Mouse (Mus musculus): ENCODE measurements around the gene Syt12.

Syt12 gene

DNA sequence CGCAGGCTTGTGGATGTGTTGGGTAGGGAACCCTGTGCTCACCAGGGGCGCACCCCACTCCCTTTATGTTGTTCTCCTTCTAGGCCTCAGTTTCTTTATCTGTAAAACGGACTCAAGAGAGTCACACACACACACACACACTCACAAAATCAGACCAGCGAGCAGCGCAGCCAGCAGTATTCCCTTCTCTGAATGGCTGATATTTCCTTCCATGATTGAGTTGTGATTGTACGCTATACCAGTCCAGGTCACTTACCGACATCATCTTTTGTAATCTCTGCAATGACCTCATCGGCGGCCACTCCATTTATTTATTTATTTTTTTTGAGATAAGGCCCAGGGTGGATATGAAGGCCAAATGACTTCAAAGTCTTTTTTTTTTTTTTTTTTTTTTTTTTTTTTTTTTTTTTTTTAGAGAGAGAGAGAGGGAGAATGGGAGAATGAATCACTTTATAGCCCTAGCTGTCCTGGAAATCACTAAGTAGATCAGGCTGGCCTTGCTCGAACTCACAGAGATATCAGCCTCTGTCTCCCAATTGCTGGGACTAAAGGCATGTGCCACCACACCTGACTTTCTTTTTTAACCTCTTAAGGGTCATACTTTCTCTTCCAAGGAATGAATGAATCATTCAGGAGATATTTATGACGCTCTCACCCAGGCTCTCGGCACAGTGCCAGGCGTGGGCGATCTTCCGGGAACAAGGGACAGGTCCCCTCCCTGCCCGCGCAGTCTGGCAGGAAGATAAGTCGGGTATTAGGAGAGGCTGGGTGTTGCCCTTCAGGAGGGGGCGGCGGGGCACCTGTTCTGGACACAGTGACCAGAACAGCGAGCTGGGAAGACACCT, at the start of gene Syt12:
Gene Syt12, minus strand, starts transcription at position 103 of the 845 bp plus-strand sequence.
- DNase-seq (ENCODE audit: low spot score): no peak

DNA sequence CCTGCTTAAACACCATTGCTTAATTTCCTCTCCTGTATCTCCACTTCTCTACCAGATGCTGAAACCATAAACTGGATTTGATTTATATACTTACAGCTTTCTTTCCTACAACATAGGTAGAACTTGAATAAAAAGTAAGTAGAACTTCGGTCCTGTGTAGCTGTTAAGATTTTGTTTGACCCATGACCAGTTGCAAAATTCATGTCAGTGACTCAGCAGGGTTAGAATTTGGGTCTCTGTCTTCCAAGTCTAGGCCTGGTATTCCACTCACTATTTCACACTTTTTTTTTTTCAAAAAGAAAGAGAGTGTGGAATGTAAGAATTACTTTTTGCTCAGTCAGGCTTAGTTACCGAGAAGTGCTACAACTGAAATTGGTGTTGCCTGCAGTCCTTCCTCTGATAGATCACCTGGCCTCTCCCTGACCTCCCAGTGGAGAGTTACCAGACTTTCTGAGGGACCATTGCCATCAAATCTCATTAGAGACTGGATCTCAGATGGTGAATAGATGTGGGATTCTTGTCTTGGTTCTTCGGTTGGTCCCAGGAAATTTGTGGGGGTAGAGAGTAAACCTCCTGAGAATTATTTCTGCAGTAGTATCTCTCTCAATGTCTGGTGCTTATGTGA, 44.3 kb upstream of the Syt12 start:
- DNase-seq (ENCODE audit: low spot score): no peak

DNA sequence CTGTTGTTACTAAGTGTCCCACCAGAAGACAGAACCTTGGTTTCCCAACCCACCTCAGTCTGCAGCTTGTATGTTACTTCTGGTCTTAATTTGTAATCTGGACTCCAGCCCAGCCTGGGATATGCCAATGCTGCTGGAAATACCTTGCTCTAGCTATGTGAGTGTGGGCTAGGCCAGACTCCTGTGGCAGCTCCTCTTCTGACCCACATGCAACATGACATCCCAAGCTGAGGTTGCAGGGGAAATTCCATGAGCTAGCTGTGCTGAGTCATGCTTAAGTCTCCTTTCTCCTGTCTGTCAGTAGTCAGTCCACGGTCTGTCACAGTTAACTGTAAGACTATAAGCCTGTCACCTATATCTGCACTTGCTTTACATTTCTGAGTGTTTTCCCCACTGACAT, 40.2 kb upstream of the Syt12 start:
- DNase-seq (ENCODE audit: low spot score): no peak

DNA sequence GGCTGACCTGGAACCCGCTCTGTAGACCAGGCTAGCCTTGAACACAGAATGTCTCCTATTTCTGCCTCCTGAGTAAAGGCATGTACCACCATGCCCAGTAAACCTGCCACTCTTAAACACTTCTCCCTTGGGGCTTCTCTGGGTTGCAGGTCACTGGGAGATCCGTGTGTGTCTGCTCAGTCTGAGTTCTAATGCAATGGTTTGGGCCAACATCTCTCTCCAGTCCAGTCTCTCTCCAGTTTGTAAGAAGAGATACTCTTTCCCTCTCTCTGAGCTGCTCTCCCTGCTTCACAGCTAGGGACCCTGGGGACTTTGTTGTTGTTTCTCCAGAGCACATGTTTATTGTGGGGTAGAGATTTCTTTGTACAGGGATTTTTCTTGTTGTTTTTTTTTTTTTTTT, 39.0 kb upstream of the Syt12 start:
- no peak for DNase-seq (ENCODE audit: low spot score)

DNA sequence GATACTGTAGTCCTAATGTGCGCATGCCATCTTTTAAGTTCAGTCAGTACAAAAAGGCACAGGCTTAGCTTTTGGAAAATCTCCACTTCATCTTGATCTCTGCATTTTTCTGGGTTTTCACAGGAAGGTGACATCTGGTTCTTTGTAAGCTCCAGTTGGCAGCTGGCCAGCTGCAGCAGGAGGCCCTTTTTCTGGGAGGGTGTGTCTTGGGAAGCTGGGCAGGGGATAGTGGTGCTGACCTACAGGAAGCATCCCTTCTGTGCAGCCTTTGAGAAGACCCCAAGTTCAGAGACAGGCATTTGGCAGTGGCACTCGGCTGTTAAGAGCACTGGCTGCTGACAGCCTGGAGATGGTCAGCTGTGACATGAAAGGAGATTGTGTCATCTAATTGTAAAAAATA, 38.5 kb upstream of the Syt12 start:
- DNase-seq (ENCODE audit: low spot score): no peak

DNA sequence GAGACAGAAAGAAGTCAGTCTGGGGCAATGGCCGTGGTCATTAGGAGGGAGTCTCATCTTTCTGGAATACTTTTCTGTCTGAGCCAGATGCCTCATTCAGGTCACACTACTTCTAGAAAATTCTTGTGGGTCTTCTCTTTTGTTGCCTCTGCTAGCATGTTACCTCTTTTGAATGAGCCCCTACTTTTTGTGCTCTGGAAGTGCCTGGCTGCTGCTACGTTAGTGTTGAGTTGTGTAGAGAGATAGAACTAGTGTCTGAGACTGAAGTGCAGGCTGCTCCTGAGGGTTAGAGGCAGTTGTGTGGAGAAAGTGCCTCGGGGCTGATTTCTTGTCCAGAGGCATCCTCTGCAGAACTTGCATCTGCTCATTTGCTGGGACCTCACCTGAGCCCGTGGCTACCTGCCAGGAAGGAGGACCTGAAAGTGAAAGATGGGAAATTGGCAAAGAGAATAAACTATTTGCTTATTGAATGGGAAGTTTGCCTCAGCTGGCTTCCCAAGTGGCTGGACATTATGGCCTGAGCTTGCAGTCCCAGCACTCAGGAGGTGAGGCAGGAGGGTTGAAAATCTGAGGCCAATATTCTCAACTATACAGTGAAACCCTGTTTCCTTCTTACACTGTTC, 36.1 kb upstream of the Syt12 start:
- no peak for DNase-seq (ENCODE audit: low spot score)

DNA sequence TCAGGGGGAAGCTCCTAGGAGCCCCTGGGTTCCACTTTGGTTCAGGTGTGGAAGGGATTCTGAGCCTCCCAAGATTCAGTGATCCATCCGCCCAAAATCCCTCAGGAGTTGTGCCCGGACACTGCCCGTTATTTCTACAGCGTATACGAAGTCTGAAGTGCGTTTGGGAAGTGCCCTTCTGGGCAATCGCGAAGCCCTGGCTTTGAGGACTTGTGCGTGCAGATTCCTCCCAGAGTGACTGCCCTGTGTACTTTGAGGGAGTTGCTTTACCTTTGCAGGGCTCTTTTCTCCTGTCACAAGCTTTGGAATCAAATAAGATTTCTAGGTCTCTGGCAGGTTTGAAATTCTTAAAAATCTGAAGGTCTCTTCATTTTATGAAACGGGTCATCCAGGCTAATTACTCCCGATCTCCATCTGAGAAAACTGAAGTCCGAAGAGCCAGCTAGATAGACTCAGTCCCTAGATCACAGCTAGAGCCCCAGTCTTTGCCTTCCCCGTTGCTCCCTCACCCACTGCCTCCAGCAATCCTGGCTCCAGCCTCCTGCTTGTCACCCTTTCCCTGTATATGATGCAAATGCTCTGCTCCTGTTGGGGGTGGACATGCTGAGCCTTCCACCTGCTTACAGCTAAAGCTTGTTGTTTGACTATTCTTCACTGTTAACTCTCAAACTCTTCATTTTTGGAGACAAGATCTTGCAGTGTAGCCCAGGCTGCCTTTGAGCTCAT, 34.0 kb upstream of the Syt12 start:
- DNase-seq (ENCODE audit: low spot score): no peak

DNA sequence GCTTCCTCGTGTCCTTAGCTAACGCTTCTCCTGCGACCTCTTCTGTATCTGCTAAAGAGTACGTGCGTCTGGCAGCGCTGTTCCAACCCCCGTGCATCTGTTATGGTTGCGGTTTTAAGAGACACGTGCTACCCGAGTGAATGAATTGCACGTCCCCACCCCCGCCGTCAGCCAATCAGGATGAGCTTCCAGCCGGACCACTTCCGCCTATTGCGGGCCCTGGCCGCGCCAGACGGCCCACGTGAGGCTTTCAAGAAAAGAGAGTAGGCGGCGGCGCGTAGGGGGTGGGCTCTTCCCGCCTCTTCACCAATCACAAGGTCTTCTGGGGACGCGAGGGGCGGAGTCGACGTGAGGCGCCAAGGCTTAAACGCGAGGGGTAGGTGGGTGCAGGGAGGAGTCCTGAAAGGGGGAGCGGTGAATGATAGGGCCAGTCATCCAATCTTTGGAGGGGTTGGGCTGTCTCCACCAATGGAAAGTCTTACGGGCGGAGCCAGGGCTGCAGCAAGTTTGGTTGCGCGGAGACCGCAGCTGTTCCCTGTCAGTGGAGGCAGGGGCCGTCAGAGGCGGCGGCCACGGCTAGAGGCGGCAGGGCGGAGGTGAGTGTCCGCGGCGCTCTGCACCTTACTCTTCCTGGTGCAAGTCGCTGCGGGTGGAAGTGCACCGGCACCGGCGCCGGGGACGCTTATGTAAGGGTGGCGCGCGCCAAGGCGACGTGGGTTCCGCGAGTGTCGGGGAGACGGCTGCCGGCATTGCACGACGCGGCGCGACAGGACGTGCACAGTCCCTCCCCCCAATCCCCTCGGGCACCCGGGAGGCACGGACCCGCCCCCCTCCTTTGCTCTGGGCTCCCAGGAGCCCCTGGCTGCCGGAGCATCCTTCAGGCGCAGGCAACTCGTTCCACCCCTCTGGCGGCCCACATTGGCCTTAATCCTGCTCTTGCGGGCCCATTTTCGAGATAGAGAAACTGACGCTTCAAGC, 33.0 kb upstream of the Syt12 start, which contains the start of gene Pcx:
Gene Pcx, plus strand, starts transcription at position 487 of the 978 bp plus-strand sequence.
- DNase-seq (ENCODE audit: low spot score): peak; percentile 100

DNA sequence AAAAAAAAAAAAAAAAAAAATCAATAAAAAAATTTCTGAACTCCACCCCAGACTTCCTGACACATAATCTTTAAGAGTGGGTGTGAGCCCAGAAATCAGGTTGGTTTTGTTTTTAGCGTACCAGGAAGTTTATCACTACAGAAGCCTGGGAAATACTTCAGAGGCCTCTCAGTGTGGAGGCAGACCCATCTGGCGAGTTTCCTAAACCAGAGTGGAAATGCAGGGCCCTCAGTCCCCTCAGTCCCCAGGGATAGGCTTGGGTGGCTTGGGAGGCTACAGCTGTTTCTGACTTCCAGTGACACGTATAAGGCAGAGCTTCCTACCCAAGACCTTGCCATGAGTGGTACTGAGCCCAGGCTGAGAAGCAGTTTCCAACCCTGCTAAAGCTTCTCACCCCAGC, 30.5 kb upstream of the Syt12 start:
- DNase-seq (ENCODE audit: low spot score): no peak

DNA sequence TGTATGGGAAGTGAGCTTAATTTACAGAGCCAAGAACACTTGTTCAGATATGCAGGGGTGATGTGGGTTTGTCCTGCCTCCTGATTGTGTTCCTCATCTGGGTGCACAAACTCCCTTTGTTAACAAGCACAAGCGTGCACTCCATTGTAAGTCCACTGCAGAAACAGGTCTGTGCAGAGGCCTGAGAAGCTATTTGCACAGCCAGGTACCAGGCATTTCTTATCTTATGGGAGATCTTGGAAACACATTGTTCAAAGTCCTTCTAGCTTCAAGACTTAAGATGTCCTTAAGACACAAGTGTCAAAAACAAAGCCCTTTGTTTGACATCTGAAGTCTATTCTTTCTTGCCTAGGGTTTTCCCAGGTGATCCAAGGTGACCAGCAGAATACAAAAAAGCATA, 27.6 kb upstream of the Syt12 start:
- no peak for DNase-seq (ENCODE audit: low spot score)

DNA sequence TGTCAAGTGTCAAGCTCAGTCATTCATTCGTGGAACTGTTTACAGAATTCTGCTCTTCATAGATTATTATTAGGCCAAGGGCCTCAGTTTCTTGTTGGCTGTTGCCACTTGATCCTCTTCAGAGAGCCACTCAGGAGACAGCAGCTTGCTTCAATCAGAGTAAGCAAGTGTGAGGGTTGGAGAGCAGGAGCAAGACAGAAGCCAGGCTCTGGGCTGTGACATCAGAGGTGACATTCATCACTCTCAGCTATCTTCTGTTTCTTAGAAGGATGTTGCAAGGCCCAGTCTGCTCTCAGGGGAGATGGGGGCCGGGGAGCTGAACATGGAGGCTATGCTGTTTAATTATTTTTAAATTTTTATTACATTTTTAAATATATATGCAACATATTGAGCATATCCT, 25.5 kb upstream of the Syt12 start:
- no peak for DNase-seq (ENCODE audit: low spot score)

DNA sequence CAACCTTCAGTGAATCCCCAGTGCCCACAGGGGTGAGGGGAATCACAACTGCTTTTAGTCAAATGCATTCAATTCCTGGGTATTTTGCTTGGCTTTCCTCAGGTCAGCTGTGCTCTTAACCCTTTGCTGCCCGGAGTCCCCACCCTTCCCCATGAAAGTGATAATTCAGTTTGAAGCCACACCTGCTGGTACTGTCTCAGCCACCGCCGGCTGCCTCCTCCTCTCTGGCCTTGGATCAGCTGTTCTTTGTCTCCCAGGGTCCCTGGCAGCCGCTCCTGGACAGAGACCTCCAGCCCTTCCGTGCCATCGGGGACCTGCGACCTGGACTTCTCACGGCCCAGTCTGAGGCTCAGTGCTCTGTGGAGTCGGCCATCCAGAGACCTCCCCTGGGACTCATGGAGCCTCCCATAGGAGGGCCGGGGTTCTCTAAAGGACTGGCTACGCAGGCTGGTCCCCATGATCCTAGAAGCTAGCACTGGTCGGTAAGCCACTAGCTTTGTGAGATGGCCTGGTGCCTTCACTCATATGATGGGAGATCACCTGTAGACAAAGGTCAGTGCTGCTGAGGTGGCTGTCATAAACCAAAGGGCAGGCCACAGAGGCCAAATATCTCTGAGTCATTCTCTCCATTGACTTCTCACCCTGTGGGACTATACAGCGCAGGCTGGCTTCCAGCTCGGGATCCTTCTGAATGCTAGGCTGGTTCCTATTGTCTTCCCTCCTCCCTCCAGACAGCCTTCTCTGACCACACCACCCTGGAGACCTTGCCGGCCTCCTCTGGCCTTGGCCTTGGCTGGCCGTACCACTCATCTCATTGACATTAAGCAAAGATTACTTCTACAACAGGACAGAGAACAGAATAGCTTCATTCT, 21.1 kb upstream of the Syt12 start, which contains the start of gene 2010003K11Rik:
Gene 2010003K11Rik, minus strand, starts transcription at position 522 of the 872 bp plus-strand sequence.
- peak; percentile 64 for DNase-seq (ENCODE audit: low spot score)

DNA sequence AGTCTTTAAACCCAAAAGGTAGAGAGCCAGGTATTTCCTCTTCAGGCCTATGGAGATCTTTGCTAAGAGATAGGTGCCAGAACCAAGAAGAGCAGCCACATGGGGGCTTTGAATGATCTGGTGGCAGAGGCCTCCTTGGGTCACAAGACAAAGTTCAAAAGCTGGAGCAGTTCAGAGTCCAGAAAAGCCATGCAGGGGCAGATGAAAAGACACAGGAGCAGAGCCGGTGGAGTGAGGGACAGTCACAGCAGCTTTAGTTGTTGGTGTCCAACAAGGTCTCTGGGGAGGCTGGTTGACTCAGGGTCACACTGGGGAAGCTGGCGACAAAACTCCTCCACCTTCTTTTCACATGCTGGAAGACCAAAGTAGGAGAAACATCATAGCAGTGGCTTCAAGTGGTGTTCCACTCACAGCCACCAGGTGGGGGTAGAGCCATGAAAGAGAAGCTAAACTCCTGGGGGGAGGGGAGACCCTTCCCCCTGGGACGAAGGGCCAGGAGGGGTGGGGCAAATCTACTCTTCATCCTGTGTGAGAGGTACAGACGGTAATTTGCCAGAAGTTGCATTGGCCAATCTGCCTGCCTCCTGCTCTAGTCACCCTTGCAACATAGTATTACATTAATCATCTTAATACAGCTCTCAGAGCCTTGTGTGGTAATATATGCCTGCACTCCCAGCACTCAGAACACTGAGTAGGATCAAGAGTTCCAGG, 20.2 kb upstream of the Syt12 start:
- peak; percentile 85 for DNase-seq (ENCODE audit: low spot score)

DNA sequence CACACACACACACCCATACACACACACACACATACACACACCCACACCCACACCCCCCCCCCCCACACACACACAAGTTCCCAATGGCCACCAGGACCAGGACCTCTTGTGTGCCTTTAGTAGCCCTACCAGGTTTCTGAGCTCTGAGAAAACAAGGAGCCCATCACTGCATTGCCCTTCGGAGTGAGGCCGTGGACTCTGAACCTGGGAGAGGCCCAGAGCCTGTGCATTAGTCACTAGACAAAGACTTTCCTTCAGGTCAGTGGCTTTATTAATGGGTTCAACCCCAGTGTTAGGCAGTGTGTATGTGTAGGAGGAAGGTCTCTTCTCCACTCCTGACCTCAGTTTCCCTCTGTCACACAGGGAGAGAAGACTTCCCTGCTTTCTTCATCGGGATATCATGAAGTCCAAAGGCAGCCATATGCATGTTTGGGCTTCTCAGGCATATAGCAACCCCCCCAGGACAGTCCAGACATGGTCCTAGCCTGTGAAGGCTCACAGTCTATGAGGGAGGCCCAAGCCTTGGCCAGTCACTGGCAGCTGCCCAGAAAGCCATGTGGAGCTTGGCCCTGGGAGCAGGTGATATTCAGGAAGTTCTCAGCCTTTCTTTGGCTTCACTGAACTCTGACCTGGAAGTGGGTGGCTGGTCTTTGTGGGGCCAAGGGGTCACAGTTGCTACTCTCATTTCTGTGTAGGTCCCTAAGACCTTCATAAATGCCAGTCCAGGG, 19.5 kb upstream of the Syt12 start:
- peak; percentile 50 for DNase-seq (ENCODE audit: low spot score)

DNA sequence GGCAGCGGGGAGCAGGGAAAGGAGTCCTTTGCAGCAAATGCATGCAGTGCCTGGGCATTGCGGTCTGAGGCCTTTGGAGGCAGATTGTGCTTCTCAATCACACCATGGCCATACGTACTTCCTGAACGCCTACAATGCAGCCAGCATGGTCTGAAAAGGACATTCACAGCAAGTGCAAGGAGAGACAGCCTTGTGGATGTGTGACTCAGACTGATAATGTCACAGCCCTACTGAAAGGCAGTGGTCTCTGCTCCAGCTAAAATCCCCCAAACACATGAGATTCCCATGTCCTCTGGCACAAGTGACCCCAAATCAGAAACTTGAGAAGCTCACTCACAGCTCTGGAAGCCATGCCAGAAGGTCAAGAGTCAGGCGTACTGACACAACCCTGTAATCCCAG, 18.6 kb upstream of the Syt12 start:
- no peak for DNase-seq (ENCODE audit: low spot score)

DNA sequence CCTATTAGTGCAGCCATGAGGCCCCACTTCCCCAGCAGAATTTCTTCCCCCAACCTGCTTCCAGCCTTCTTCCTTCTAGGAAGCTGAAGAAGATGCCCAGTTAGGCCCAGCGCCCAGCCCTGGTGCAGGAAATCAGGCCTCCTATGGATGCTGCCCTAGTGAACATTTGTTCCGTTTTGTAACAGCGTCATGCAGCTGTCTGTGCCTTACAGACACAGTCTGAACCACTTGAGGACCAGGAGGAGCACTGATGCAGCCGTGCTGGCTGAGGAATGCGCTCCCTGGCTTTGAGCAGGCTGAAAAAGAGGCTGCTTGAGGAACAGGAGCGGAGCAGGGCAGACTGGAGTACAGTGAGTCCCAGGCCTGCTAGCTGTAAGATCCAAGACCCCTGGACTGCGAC, 17.5 kb upstream of the Syt12 start:
- DNase-seq (ENCODE audit: low spot score): no peak

DNA sequence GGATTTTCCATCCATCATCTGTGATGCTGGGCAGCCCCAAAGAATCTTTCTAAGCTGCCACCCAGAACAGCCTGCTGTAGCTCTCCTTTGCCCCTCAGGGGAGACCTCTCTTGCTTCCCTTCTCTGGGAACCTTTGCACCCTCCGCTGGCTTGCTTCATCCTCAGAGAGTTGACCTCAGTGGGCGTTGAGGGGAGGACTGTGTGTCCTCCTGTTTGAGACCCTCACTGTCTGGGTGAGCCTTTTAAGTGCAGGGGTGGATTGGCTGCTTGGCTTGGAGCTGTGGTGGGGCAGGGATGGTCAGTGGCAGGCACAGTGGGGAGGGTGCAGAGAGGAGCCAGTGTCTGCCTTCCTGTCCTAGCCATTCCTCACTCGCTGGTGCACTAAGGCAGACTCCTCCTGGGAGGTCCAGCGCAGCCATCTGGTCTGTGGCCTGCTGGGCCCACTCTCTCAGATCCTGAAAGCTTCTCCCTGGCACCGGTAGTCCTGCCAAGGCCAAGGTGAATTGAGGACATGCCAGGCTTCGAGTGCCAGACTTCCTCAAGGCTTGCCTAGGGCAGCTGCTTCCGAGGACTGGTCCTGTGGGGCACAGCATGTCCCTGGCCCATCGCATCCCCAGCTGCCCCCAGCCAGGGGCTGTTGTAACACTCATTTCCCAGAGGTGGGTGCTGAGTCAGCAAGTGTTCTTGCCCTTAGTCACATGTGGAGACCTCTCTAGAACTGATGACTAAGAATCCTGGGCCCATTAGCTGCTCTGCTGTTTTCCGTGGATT, 15.5 kb upstream of the Syt12 start:
- DNase-seq (ENCODE audit: low spot score): peak; percentile 29

DNA sequence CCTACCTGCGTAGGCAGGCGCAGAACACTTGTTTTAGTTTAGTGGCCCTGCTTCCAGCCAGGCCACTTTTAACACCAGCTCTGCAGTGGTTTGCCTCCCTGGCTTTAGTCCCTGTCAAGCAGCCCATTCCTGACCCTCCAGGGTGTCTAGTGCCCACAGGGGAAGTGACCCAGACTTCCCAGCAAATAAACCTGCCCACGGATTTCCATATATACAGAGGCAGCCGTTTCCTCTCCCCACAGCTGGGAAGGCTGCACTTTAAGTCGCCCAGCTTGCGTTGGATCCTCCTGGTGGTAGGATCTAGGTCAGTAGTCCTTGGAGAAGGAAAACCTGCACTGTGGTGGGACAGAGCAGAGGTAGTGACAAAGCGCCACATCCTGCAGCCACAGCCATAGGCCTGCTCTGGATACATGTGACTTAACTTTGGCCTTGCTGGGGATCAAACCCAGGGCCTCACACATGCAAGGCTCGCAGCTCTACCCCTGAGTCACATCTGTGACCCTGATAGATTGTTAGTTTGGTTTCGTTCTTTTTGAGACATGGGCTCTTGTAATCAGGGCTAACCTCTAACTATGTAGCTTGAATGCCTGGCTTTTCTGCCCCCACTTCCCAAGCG, 13.9 kb upstream of the Syt12 start:
- no peak for DNase-seq (ENCODE audit: low spot score)

Data from yolk sac, embryonic 10.5 days (tissue).